Comparison of ENCODE assay signal across 8 mouse cellular contexts in genomic region chr6:131353352-131353919, GRCm38 (mm10). TPM values are rescaled to one million over a fixed set of nuclear protein-coding genes. Genes with fewer than 3 reads are reported as not detected.
A peak's percentile ranks its signal among the peaks of the same experiment; 100 is the strongest.
DNase-seq lines count a peak whose midpoint lies in the region; ATAC-seq and TF ChIP-seq lines count a peak whose summit lies in the region.

Gene Styk1 (minus strand): TSS chr6:131353597.

- no peaks in the 10 kb centered on the region for H3K27me3 ChIP-seq in heart, embryonic 12.5 days (replicated peaks)
- H3K27me3 ChIP-seq in kidney, embryonic 16.5 days (ENCODE audit: insufficient read depth, low read length): no peaks in the 10 kb centered on the region

- peak within 1 kb of the TSS; percentile 83 for H3K4me2 ChIP-seq in heart, embryonic 12.5 days
- H3K4me2 ChIP-seq in kidney, embryonic 16.5 days (replicated peaks; ENCODE audit: low read depth, low read length): peak within 1 kb of the TSS; percentile 61

- peak within 1 kb of the TSS; percentile 48 for H3K4me3 ChIP-seq in bone marrow, adult 2 months (replicated peaks; ENCODE audit: control insufficient read depth, low read depth, low read length)
- H3K4me3 ChIP-seq in heart, embryonic 12.5 days: peak within 1 kb of the TSS; percentile 49
- H3K4me3 ChIP-seq in kidney, embryonic 16.5 days (ENCODE audit: low read length): peak within 1 kb of the TSS; percentile 41

- peak; percentile 58 to 64 for DNase-seq in B cell, adult 2 months
- DNase-seq in liver: peak; percentile 70
- peak; percentile 43 to 72 for DNase-seq in spleen, postnatal 4 days (ENCODE audit: low spot score in 2 of 2)

- no peaks in the 10 kb centered on the region for H3K36me3 ChIP-seq in heart, embryonic 12.5 days
- no peaks in the 10 kb centered on the region for H3K36me3 ChIP-seq in kidney, embryonic 16.5 days (ENCODE audit: insufficient read depth, low read length)

- no peaks in the 10 kb centered on the region for H3K9me3 ChIP-seq in heart, embryonic 12.5 days (replicated peaks)
- no peaks in the 10 kb centered on the region for H3K9me3 ChIP-seq in kidney, embryonic 16.5 days (ENCODE audit: low read length)

- H3K9ac ChIP-seq in heart, embryonic 12.5 days: peak within 1 kb of the TSS; percentile 60
- H3K9ac ChIP-seq in kidney, embryonic 16.5 days (replicated peaks; ENCODE audit: low read length): peak within 1 kb of the TSS; percentile 40; the same call in 1 of the 2 replicates

- H3K27ac ChIP-seq in bone marrow, adult 2 months (ENCODE audit: control insufficient read depth, insufficient read depth, low read depth, low read length, poor library complexity): no peak within 1 kb of the TSS
- H3K27ac ChIP-seq in heart, embryonic 12.5 days (ENCODE audit: poor library complexity, severe bottlenecking): no peak within 1 kb of the TSS
- H3K27ac ChIP-seq in kidney, embryonic 16.5 days (ENCODE audit: low read length): no peak within 1 kb of the TSS

- ATAC-seq in erythroblast, adult 5-6 weeks (replicated peaks; ENCODE audit: low FRiP score, poor library complexity, severe bottlenecking): peak; percentile 72
- peak; percentile 69; the same call in 1 of the 2 replicates for ATAC-seq in heart, embryonic 12.5 days (ENCODE audit: insufficient number of reproducible peaks, low FRiP score)
- ATAC-seq in kidney, embryonic 16.5 days (ENCODE audit: low FRiP score, low TSS enrichment): peak; percentile 93
- peak; percentile 80 for ATAC-seq in monocyte, adult 5-6 weeks (replicated peaks; ENCODE audit: insufficient number of reproducible peaks, low FRiP score, low TSS enrichment, poor library complexity, severe bottlenecking)

- TF ChIP-seq POLR2A in bone marrow, adult 2 months (IDR thresholded peaks at IDR 0.05; ENCODE audit: borderline replicate concordance, control insufficient read depth, low read depth, low read length): no peak

- WGBS in bone marrow, adult 2 months: under 1% methylated on average over 16 of the region's 16 CpGs
- WGBS in heart, embryonic 12.5 days: 2% methylated on average over 16 of the region's 16 CpGs
- whole genome bisulfite sequencing in kidney, embryonic 16.5 days: under 1% methylated on average over 16 of the region's 16 CpGs

- peaks cover 2% of the 10 kb centered on the region; the same call in 1 of the 2 replicates for H3K4me1 ChIP-seq in bone marrow, adult 2 months (ENCODE audit: control insufficient read depth, insufficient read depth, low read length)
- 0 out of 2 replicates have a peak, but pooled peaks cover 4% of the 10 kb centered on the region for H3K4me1 ChIP-seq in heart, embryonic 12.5 days (replicated peaks)
- H3K4me1 ChIP-seq in kidney, embryonic 16.5 days (ENCODE audit: insufficient read depth, low read length): no peaks in the 10 kb centered on the region

- peak; percentile 78 for TF ChIP-seq CTCF in bone marrow, adult 2 months (IDR thresholded peaks at IDR 0.05; ENCODE audit: control insufficient read depth, insufficient read depth, low read length)

RNA-seq across cellular contexts. Expression of gene Styk1, which starts in this region (rescaled TPM):
- 0.38 and 0.60 TPM in 2 replicates for polyA plus RNA-seq in bone marrow, adult 2 months (2011; ENCODE audit: insufficient read depth, insufficient read length, low replicate concordance, missing spikeins)
- 0.58 TPM in 1 of 2 replicates, not detected in the other for total RNA-seq in erythroblast, adult 5-6 weeks (2015; ENCODE audit: low replicate concordance)
- 1.4 TPM in 1 of 2 replicates, not detected in the other for total RNA-seq in erythroblast, adult 5-6 weeks (2017; ENCODE audit: low replicate concordance)
- 0.40 and 1.6 TPM in 2 replicates for polyA plus RNA-seq in heart, embryonic 12.5 days (2016; fragmentation: Nextera tagmentation; extraction: Ambion mirVana)
- polyA plus RNA-seq in kidney, embryonic 16.5 days (2015; fragmentation: Nextera tagmentation; extraction: Ambion mirVana): 3.5 and 4.4 TPM in 2 replicates
- 23.5 to 95.8 TPM (median 33.3 TPM) in 3 replicates for total RNA-seq in monocyte, adult 5-6 weeks (2017)

Comparison
In these comparisons a context has a peak if more than half of its experiments do, and no peak if none do; other contexts are left out.
1. RNA of gene Styk1 (total RNA-seq): 23.5 to 95.8 TPM in monocyte, adult 5-6 weeks; 0.58 to 1.4 TPM in erythroblast, adult 5-6 weeks; every median in the first group is over 10 times any median in the second.
2. Peak in every context shown above with its lines, with median percentiles within 50 percentile points of each other: DNase-seq, H3K4me3 ChIP-seq and ATAC-seq.